Comparison of ENCODE assay signal across 8 mouse cellular contexts in the genomic region with DNA sequence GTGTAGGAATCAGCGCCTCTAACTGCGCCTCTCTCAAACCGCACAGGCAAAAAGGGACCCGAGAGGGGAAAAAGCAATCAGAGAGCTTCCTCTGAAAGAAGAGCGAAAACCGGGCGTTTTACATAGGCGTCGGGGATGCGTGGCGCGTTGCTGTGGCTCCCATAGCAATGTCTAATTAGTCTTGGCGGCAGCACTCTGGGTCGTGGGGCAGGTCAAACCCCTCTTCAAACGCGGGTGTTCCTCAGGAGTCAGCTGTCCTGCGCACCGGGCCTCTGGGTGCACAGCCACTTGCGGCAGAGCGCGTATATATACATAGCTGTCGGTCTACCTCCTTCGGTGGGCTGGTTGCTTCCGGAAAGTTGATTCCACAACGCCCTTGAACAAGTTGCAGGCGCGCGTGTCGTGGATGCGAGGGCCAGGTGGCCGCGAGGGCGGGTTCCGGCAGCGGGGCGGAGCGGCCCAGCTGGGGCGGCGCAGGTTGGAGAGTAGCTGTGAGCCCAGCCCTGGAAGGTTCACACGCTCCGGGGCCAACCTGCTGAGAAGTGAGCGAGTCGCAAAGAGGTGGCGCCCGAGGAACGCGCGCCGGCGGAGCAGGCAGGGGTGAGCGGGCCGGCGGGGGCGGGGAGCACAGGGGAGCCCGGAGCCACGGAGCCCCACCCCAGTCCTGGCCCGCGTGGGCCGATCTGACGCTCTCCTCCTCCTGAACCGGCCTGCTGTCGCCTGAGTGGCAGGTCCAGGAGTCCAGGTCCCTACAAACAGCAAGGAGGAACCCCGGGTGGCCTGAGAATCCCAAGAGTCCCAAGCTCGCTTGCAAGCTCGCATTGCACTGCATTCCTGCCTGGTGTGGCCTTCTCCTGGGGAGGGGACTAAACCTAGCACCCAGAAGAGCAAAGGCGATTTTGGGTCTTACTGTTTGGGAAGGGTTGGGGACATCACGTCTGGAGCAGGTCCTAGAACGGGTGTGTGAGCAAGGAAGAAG. TPM values are rescaled to one million over a fixed set of nuclear protein-coding genes. Genes with fewer than 3 reads are reported as not detected.
DNase-seq lines count a peak whose midpoint lies in the region; ATAC-seq and TF ChIP-seq lines count a peak whose summit lies in the region.

A gene (minus strand): TSS at position 597 of the 979 bp plus-strand sequence.

- ATAC-seq in limb, embryonic 14.5 days (ENCODE audit: low FRiP score, low read depth): peak; percentile 80
- peak; percentile 72 for ATAC-seq in midbrain, embryonic 14.5 days (ENCODE audit: low FRiP score, low TSS enrichment)
- ATAC-seq in stomach, postnatal 0 days (ENCODE audit: low FRiP score, low TSS enrichment): peak; percentile 96

- WGBS in embryonic facial prominence, embryonic 10.5 days: under 1% methylated on average over 68 of the region's 68 CpGs
- under 1% methylated on average over 68 of the region's 68 CpGs for WGBS in limb, embryonic 14.5 days
- under 1% methylated on average over 67 of the region's 68 CpGs for WGBS in midbrain, embryonic 14.5 days
- under 1% methylated on average over 66 of the region's 68 CpGs for WGBS in stomach, postnatal 0 days

- H3K4me1 ChIP-seq in embryonic facial prominence, embryonic 10.5 days: peaks cover 32% of the 10 kb centered on the region
- H3K4me1 ChIP-seq in limb, embryonic 14.5 days (ENCODE audit: control insufficient read depth, insufficient read depth, low read length): 0 out of 2 replicates have a peak, but pooled peaks cover 6% of the 10 kb centered on the region
- peaks cover 14% of the 10 kb centered on the region for H3K4me1 ChIP-seq in midbrain, embryonic 14.5 days (ENCODE audit: control insufficient read depth, insufficient read depth, low read length)
- no peaks in the 10 kb centered on the region; the same call in 1 of the 2 replicates for H3K4me1 ChIP-seq in stomach, postnatal 0 days (replicated peaks; ENCODE audit: control insufficient read depth, insufficient read depth)

- TF ChIP-seq POLR2A in limb, embryonic 14.5 days (IDR thresholded peaks at IDR 0.05; ENCODE audit: borderline replicate concordance, extremely low read depth, insufficient read depth, insufficient read length): no peak

- no peak for TF ChIP-seq EP300 in stomach, postnatal 0 days (optimal IDR thresholded peaks at IDR 0.05)

- peak within 1 kb of the TSS; percentile 67 for H3K4me3 ChIP-seq in embryonic facial prominence, embryonic 10.5 days
- H3K4me3 ChIP-seq in limb, embryonic 14.5 days (replicated peaks; ENCODE audit: low read length): peak within 1 kb of the TSS; percentile 45
- H3K4me3 ChIP-seq in midbrain, embryonic 14.5 days (replicated peaks; ENCODE audit: low read depth, low read length): peak within 1 kb of the TSS; percentile 43
- H3K4me3 ChIP-seq in stomach, postnatal 0 days (ENCODE audit: low read depth, low read length): peak within 1 kb of the TSS; percentile 47

- H3K4me2 ChIP-seq in limb, embryonic 14.5 days (replicated peaks; ENCODE audit: low read depth, low read length, severe bottlenecking): peak within 1 kb of the TSS; percentile 62
- peak within 1 kb of the TSS; percentile 92 for H3K4me2 ChIP-seq in midbrain, embryonic 14.5 days (ENCODE audit: low read length)
- H3K4me2 ChIP-seq in stomach, postnatal 0 days (replicated peaks; ENCODE audit: low read depth): peak within 1 kb of the TSS; percentile 85

- peak; percentile 78 for DNase-seq in adrenal gland, postnatal 14 days
- peak; percentile 76 for DNase-seq in embryonic facial prominence, embryonic 10.5 days (ENCODE audit: low spot score)
- DNase-seq in heart, adult 18-20 months: peak; percentile 62 to 72
- DNase-seq in kidney, adult 11 months: peak; percentile 56
- peak; percentile 59 for DNase-seq in limb, embryonic 14.5 days (ENCODE audit: low spot score)
- peak; percentile 63 for DNase-seq in midbrain, embryonic 14.5 days
- peak; percentile 89 for DNase-seq in stomach, postnatal 0 days (ENCODE audit: low spot score)
- DNase-seq in spleen, postnatal 36 days (ENCODE audit: low spot score in 2 of 2): no peak

- H3K27me3 ChIP-seq in embryonic facial prominence, embryonic 10.5 days (replicated peaks; ENCODE audit: low read depth, poor library complexity, severe bottlenecking): peaks cover 89% of the 10 kb centered on the region
- peaks cover 19% of the 10 kb centered on the region for H3K27me3 ChIP-seq in limb, embryonic 14.5 days (ENCODE audit: control insufficient read depth, insufficient read depth, low read length)
- H3K27me3 ChIP-seq in midbrain, embryonic 14.5 days (ENCODE audit: control insufficient read depth, insufficient read depth, low read length): peaks cover 55% of the 10 kb centered on the region
- H3K27me3 ChIP-seq in stomach, postnatal 0 days (ENCODE audit: control insufficient read depth, insufficient read depth, low read length): no peaks in the 10 kb centered on the region; the same call in 1 of the 2 replicates

- peak within 1 kb of the TSS; percentile 40; the same call in 1 of the 2 replicates for H3K27ac ChIP-seq in embryonic facial prominence, embryonic 10.5 days (replicated peaks)
- H3K27ac ChIP-seq in limb, embryonic 14.5 days (replicated peaks; ENCODE audit: low read depth, low read length): peak within 1 kb of the TSS; percentile 19; the same call in 1 of the 2 replicates
- no peak within 1 kb of the TSS for H3K27ac ChIP-seq in midbrain, embryonic 14.5 days (replicated peaks; ENCODE audit: low read depth, low read length)
- H3K27ac ChIP-seq in stomach, postnatal 0 days (replicated peaks): no peak within 1 kb of the TSS

- H3K36me3 ChIP-seq in embryonic facial prominence, embryonic 10.5 days (replicated peaks): no peaks in the 10 kb centered on the region
- no peaks in the 10 kb centered on the region for H3K36me3 ChIP-seq in limb, embryonic 14.5 days (ENCODE audit: control insufficient read depth, insufficient read depth, low read length)
- H3K36me3 ChIP-seq in midbrain, embryonic 14.5 days (ENCODE audit: control insufficient read depth, insufficient read depth, low read length): no peaks in the 10 kb centered on the region
- H3K36me3 ChIP-seq in stomach, postnatal 0 days (ENCODE audit: control insufficient read depth, insufficient read depth, low read length): no peaks in the 10 kb centered on the region

- no peaks in the 10 kb centered on the region for H3K9me3 ChIP-seq in embryonic facial prominence, embryonic 10.5 days
- no peaks in the 10 kb centered on the region for H3K9me3 ChIP-seq in limb, embryonic 14.5 days (ENCODE audit: control insufficient read depth, low read length)
- no peaks in the 10 kb centered on the region for H3K9me3 ChIP-seq in midbrain, embryonic 14.5 days (ENCODE audit: control insufficient read depth, low read length)
- H3K9me3 ChIP-seq in stomach, postnatal 0 days (ENCODE audit: control insufficient read depth, low read length): no peaks in the 10 kb centered on the region

- peak; percentile 69 for TF ChIP-seq CTCF in stomach, postnatal 0 days (IDR thresholded peaks at IDR 0.05; ENCODE audit: low read depth)

- peak within 1 kb of the TSS; percentile 43 for H3K9ac ChIP-seq in limb, embryonic 14.5 days (ENCODE audit: low read depth, low read length, severe bottlenecking)
- H3K9ac ChIP-seq in midbrain, embryonic 14.5 days (replicated peaks; ENCODE audit: low read length): peak within 1 kb of the TSS; percentile 12; the same call in 1 of the 2 replicates
- peak within 1 kb of the TSS; percentile 43; the same call in 1 of the 2 replicates for H3K9ac ChIP-seq in stomach, postnatal 0 days (ENCODE audit: low read length)

RNA-seq across cellular contexts. Expression of the gene that starts here (rescaled TPM):
- 0.56 and 1.1 TPM in 2 replicates for total RNA-seq in adrenal gland, postnatal 14 days (2021)
- polyA plus RNA-seq in embryonic facial prominence, embryonic 10.5 days (2016; fragmentation: Nextera tagmentation; extraction: Ambion mirVana): 0.99 and 1.4 TPM in 2 replicates
- total RNA-seq in heart, adult 18-20 months (2021): 1 to 10 TPM in 1 of 2 experiments, under 1 TPM in 1; 0.74 to 1.3 TPM
- polyA plus RNA-seq in limb, embryonic 14.5 days (2012; rRNA removed): 15.1 and 19.1 TPM in 2 replicates
- polyA plus RNA-seq in limb, embryonic 14.5 days (2014; fragmentation: Nextera tagmentation; extraction: Ambion mirVana): 13.3 and 15.9 TPM in 2 replicates
- polyA plus RNA-seq in midbrain, embryonic 14.5 days (2014; fragmentation: Nextera tagmentation; extraction: Ambion mirVana): 0.30 and 0.58 TPM in 2 replicates
- 4.1 and 5.7 TPM in 2 replicates for polyA plus RNA-seq in stomach, postnatal 0 days (2015; fragmentation: Nextera tagmentation; extraction: Ambion mirVana)

Comparison
In these comparisons a context has a peak if more than half of its experiments do, and no peak if none do; other contexts are left out.
1. Peak in DNase-seq, ATAC-seq, H3K4me3 ChIP-seq, H3K9ac ChIP-seq and H3K4me2 ChIP-seq in midbrain, embryonic 14.5 days; RNA of the gene not detected or under 1 TPM.
2. DNase-seq: peak in adrenal gland, postnatal 14 days (single experiment), embryonic facial prominence, embryonic 10.5 days (single experiment), heart, adult 18-20 months (2 of 2), kidney, adult 11 months (single experiment), limb, embryonic 14.5 days (single experiment) and stomach, postnatal 0 days (single experiment); none in spleen, postnatal 36 days (0 of 2).
3. H3K27ac ChIP-seq: peak in embryonic facial prominence, embryonic 10.5 days (single experiment) and limb, embryonic 14.5 days (single experiment); none in midbrain, embryonic 14.5 days (single experiment) and stomach, postnatal 0 days (single experiment).
4. Peak in every context shown above with its lines, with median percentiles within 50 percentile points of each other: H3K4me3 ChIP-seq, ATAC-seq, H3K4me2 ChIP-seq and H3K9ac ChIP-seq.